Mouse (Mus musculus) spleen, postnatal 4 days (tissue): ENCODE results near the gene Vamp9.

Source experiments
- DNase-seq, 2 experiments: peaks; one replicate each; pipeline ENCODE4 v3.0.0; 2022; ENCODE audit warnings: low spot score in 2 of 2

Vamp9 gene

GRCm38 (mm10) chr5:99941776-99942502 is 35.9 kb downstream of the Vamp9 start:
- DNase-seq = no peak

DNA sequence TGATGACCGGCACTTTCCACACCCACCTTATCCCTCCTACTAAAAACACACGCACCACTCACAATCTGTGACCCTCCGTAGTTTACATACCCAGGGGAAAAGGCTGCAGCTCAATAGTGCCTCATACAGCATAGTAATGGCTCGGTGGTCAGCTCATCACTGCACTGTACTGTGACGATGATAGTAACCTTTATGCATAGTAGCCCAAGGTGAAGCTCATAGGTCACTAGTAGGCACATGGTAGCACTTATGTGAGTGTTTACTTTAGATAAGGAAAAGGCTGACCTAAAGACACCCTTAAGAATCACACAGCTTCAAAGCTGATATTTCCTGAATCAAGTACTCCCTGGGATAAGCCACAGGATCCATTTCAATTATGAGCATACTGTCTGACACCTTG is 46.5 kb downstream of the Vamp9 start:
- no peak for DNase-seq

GRCm38 (mm10) chr5:99953883-99954282 is 47.8 kb downstream of the Vamp9 start:
- DNase-seq = no peak

- DNase-seq = no peak
These were observed 52.6 kb downstream of the Vamp9 start for GRCm38 (mm10) chr5:99958666-99959065.

DNA sequence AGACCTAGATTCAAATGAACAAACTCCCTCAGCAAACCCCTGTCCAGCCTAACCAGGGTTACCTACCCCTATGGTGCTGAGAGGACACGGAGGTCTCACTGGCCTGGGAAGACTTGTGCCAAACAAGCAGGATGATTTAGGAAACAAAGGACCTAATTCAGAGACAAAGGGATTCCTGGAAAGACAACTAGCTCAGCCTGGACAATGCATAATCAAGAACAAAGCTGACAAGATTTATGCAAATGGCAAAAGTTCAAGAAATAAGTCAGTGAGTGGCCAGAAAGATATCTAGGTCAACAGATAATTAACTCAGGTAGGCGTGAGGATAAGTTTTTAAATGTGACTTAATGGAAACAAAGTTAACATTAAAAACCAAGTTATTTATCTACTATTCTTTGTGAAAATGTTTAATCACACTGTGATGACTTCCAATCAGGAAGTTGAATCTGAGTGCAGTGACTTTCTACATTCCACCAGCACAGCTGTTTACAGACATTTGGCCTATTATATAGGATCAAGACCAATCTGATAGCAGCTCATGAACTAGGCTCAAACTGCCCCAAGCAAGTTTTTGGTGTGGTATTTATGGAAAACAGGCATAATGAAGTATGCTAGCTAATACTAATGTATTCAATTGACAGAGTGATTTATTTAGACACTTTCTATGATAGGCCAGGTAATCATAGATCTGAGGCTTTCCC is 53.3 kb downstream of the Vamp9 start:
- no peak for DNase-seq

DNA sequence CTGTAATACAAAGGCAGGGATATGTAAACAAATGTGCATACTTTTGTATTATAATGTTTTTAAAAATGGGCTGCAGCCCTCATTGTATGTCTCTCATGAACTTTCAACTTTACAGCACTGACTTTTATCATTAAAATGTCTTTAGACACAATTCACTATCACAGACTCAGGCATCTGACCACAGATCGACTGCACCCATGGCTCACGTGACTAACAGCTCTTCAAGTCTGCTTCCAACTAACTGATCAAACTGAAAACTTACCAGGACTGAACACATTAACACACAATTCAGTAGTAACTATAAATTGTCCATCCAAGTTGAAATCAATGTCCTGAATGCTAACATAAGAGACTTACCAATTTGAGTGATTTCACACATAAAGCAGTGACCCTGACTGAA is 53.9 kb downstream of the Vamp9 start:
- no peak for DNase-seq

DNA sequence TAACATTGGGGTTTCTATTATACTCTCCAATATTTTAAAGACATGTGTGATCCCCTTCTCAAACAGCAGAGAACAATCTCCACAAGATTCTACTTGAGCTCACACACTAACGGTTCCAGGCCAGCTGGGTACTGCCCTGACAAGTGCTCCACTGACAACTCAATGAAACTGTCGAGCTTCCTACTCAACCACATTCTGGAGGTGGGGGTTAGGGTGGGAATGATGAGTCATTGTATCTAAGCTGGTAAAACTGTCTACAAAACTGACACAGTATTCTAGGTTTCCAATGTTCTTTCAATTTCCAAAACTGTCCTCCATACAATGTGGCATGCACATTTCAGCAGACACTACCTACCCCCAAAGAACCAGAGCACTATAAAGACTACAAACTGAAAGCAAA is 67.9 kb downstream of the Vamp9 start:
- no peak for DNase-seq

GRCm38 (mm10) chr5:99975061-99975460 is 69.0 kb downstream of the Vamp9 start:
- DNase-seq = no peak

DNA sequence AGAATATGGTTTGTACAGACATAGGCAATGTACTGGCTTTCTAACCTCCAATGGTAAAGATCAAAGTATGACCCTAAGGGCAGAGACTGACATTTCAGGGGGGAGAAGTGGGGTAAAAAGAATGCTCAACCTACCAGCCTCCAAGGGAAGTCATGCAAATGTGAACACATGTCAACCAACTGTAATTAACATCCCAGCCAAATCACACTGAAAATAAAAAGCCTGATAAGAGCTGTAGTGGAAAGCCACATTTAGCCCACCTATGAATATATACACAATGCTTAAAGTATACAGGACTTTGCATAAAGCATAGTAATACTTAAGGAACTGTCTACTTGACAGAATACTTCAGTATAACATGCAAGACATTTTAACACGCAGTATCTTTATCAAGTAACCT is 69.7 kb downstream of the Vamp9 start:
- DNase-seq = no peak

GRCm38 (mm10) chr5:99976334-99976955 is 70.4 kb downstream of the Vamp9 start:
- no peak for DNase-seq

GRCm38 (mm10) chr5:99977516-99978301 is 71.7 kb downstream of the Vamp9 start:
- peak; percentile 74 to 83 for DNase-seq

DNA sequence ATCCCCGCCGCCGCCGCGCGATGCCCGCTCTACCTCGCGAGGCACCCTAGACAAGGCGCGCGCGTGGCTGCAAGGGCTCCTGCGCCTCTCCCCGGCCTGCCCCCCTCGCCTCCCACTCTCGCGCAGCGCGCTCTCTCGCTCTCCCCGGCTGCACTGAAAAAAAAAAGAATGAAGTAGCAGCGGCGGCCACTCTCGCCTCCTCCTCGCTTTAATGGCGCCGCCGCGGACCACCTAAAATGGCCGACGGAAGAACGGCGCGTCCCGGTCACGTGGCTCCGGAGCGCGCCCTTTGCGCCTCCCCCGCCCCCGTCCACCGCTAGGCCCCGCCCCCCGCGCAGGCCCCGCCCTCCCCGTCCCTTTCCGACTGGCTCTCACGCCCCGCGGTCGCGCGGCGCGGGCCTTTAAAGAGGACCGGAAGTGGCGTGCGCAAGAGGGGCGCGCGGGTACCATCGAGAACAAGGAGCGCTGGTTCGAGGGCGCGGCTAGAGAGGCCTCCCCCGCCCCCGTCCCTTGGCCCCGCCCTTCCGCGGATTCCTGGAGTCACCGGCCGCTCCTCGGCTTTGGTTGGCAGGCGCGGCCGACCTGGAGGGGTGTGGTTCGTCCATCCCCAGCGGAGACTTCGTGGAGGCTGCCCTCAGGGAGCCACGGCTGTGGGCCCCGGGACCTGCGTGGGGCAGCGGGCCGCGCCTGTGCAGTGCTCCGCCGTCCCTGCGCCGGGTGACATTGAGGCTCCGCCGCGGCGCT is 72.8 kb downstream of the Vamp9 start, which contains the start of the genes Hnrnpd and 4930524J08Rik:
TSS of gene Hnrnpd (minus strand) at position 240 of the 744 bp plus-strand sequence.
TSS of gene 4930524J08Rik (plus strand) at position 363 of the 744 bp plus-strand sequence.
- DNase-seq = peak; percentile 92 to 95

GRCm38 (mm10) chr5:99983452-99984061 is 77.5 kb downstream of the Vamp9 start:
- DNase-seq = no peak

DNA sequence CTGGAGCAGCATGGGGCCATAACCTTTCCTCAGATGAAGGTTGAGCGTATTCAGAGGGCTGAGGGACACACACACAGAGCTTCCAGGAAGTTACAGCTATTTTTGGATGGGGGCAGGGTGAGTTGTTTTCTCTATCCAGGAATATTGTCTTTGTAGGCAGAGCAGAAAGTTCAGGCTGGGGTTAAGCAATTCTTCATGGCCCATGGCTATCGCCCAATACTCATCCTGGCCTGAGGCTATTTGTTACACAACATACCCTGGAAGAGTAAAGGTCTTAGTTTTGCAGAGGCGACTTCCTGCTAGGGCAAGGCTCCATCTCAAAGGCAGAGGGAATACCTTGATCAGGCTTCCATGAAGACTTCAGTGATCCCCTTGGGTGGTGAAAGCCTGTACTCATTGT is 88.1 kb downstream of the Vamp9 start:
- no peak for DNase-seq

DNA sequence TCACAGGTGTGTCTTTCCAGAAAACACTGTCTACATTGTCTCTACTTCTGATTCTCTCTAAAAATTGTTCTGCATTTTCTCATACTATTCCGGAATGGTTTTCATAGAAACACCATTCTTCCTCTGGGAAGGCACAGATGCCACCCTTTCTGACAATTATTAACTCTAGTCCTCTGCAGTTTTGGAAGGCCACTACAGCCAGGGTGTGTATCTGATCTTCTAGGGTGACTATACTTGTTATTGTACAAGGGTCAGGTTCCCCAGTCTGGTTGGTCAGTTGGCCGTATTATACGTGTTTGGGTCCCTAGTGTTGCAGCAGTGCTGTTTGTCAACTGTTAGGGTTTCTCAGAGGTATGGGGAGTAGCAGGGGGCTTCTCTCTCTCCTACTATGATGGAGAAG is 88.6 kb downstream of the Vamp9 start:
- no peak for DNase-seq

DNA sequence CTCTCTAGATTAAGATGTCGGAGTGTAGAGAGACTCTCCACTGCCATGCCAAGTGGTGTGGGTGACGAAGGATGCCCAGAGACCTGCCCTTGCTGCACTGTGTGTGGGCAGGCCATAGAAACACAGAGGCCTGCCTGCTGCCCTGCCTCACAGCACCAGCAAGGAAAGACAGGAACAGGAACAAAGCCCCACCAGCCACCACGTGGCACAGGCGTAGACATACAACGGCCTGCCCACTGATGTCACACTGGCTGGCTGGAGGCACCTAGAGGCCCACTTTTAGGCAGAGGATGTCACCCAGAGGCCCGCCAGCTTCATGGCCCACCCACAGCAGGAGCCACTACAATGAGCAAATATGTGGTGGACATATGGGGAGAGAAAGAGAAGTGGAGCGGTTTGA is 94.0 kb downstream of the Vamp9 start:
- DNase-seq = no peak

DNA sequence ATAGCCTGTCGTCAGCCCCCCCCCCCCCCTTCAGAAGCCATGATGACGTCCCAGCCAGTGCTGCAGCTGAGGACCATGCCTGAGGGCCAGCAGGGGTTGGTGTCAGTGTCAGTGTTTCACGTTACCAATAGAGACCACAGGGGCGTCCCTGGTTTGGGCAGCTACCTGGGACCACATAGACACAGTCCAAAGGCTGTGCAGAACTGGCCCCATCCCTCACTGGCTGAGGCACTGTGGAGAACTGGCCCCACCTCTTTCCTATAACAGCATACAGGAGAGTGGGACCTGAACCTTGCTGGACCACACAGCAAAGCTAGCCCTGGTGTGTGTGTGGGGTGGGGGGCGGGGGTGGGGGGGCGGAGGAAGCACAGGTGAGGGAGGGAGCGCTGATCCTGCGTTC is 94.4 kb downstream of the Vamp9 start:
- no peak for DNase-seq
